Mouse (Mus musculus) limb, embryonic 10.5 days (tissue): ENCODE results near the gene Cdcp2. TPM values are rescaled to one million over a fixed set of nuclear protein-coding genes. Genes with fewer than 3 reads are reported as not detected.

Experiments
- DNase-seq: peaks from one replicate; pipeline ENCODE4 v3.0.0-alpha.2; 2017; ENCODE audit warnings: low spot score
- H3K27ac ChIP-seq: fragments of 300-500 bp; sonication (generic); 2 replicates; pipeline ENCODE4 v1.5.1; 2016; ENCODE audit warnings: mild to moderate bottlenecking
- H3K27me3 ChIP-seq: fragments of 300-500 bp; sonication (generic); 2 replicates; pipeline ENCODE4 v1.6.1; 2016; ENCODE audit warnings: low read depth, mild to moderate bottlenecking; ENCODE audit not compliant: poor library complexity, severe bottlenecking
- H3K36me3 ChIP-seq: fragments of 300-500 bp; sonication (generic); 2 replicates; pipeline ENCODE4 v1.6.1; 2016; ENCODE audit warnings: mild to moderate bottlenecking, moderate library complexity
- H3K4me1 ChIP-seq: fragments of 300-500 bp; sonication (generic); 2 replicates; pipeline ENCODE4 v1.6.1; 2016
- H3K4me3 ChIP-seq: fragments of 300-500 bp; sonication (generic); 2 replicates; pipeline ENCODE4 v1.5.1; 2016; ENCODE audit warnings: mild to moderate bottlenecking, moderate library complexity
- H3K9me3 ChIP-seq: fragments of 300-500 bp; sonication (generic); replicated peaks from 2 replicates; pipeline ENCODE4 v1.6.1; 2016; ENCODE audit warnings: mild to moderate bottlenecking
- WGBS: fragments of 180-500 bp; shearing (Covaris S2); methylation state at CpG from one replicate; pipeline ENCODE4 v1.1.7; 2016; 5-methylcytosine and 5-hydroxymethylcytosine counted together
- polyA plus RNA-seq: library from polyadenylated mRNA; unstranded; fragments of >200 nt; fragmentation: Nextera tagmentation; extraction: Ambion mirVana; gene quantifications from 2 replicates; pipeline ENCODE4 v1.2.1, GENCODE M21; 2016

The Cdcp2 gene
- polyA plus RNA-seq, 1 experiment from 2014 or later, result not detected

GRCm38 (mm10) chr4:107067151-107067840 is 29.4 kb upstream of the Cdcp2 start:
- Histone ChIP-seq H3K4me1 (peaks cover 20% of the 10 kb centered on the region), H3K9me3 (no peaks in the 10 kb centered on the region), H3K27ac (peak overlapping the region; percentile 90), H3K27me3 (no peaks in the 10 kb centered on the region), H3K4me3 (peak overlapping the region; percentile 93), H3K36me3 (peaks cover 27% of the 10 kb centered on the region)
- DNase-seq, result no peak
- 6% methylated on average over 33 of the region's 33 CpGs for WGBS

- H3K27ac ChIP-seq, result no peak overlapping the region
- no peak overlapping the region for H3K4me3 ChIP-seq
- peaks cover 6% of the 10 kb centered on the region for H3K4me1 ChIP-seq
- H3K9me3 ChIP-seq, result no peaks in the 10 kb centered on the region
- H3K27me3 ChIP-seq, result no peaks in the 10 kb centered on the region
- 88% methylated on average over 9 of the region's 9 CpGs for WGBS
- no peak for DNase-seq
- H3K36me3 ChIP-seq, result peaks cover 4% of the 10 kb centered on the region; the same call in 1 of the 2 replicates
Measured at GRCm38 (mm10) chr4:107072343-107072742, 24.3 kb upstream of the Cdcp2 start.

- Histone ChIP-seq H3K9me3 (no peaks in the 10 kb centered on the region), H3K27me3 (no peaks in the 10 kb centered on the region), H3K4me3 (no peak overlapping the region), H3K4me1 (0 out of 2 replicates have a peak, but pooled peaks cover 2% of the 10 kb centered on the region), H3K36me3 (peaks cover 4% of the 10 kb centered on the region), H3K27ac (no peak overlapping the region)
- no peak for DNase-seq
- 81% methylated on average over 5 of the region's 5 CpGs for WGBS
Measured at GRCm38 (mm10) chr4:107075456-107075855, 21.2 kb upstream of the Cdcp2 start.

- Histone ChIP-seq H3K36me3 (peaks cover 4% of the 10 kb centered on the region), H3K27me3 (no peaks in the 10 kb centered on the region), H3K27ac (no peak overlapping the region), H3K9me3 (no peaks in the 10 kb centered on the region), H3K4me1 (peaks cover 19% of the 10 kb centered on the region), H3K4me3 (no peak overlapping the region)
- WGBS, result 85% methylated on average over 4 of the region's 4 CpGs
- DNase-seq, result no peak
Measured at GRCm38 (mm10) chr4:107078894-107079293, 17.8 kb upstream of the Cdcp2 start.

GRCm38 (mm10) chr4:107079716-107080115 is 17.0 kb upstream of the Cdcp2 start:
- no peak overlapping the region for H3K27ac ChIP-seq
- no peaks in the 10 kb centered on the region for H3K27me3 ChIP-seq
- no peaks in the 10 kb centered on the region; the same call in none of the 2 replicates for H3K36me3 ChIP-seq
- no peaks in the 10 kb centered on the region for H3K9me3 ChIP-seq
- no peak for DNase-seq
- H3K4me1 ChIP-seq, result peaks cover 27% of the 10 kb centered on the region
- no peak overlapping the region for H3K4me3 ChIP-seq

GRCm38 (mm10) chr4:107082185-107082584 is 14.5 kb upstream of the Cdcp2 start:
- Histone ChIP-seq H3K27me3 (no peaks in the 10 kb centered on the region), H3K4me1 (peaks cover 39% of the 10 kb centered on the region), H3K9me3 (no peaks in the 10 kb centered on the region), H3K4me3 (no peak overlapping the region), H3K27ac (no peak overlapping the region), H3K36me3 (no peaks in the 10 kb centered on the region; the same call in none of the 2 replicates)
- DNase-seq, result no peak
- WGBS, result 95% methylated on average over 3 of the region's 3 CpGs

- Histone ChIP-seq H3K27me3 (no peaks in the 10 kb centered on the region), H3K9me3 (no peaks in the 10 kb centered on the region), H3K4me3 (no peak overlapping the region), H3K36me3 (no peaks in the 10 kb centered on the region; the same call in none of the 2 replicates), H3K4me1 (peaks cover 39% of the 10 kb centered on the region), H3K27ac (peak overlapping the region; percentile 76)
- WGBS, result 93% methylated on average over 4 of the region's 4 CpGs
- no peak for DNase-seq
Measured at GRCm38 (mm10) chr4:107083126-107083525, 13.6 kb upstream of the Cdcp2 start.

GRCm38 (mm10) chr4:107084343-107084742 is 12.3 kb upstream of the Cdcp2 start:
- 58% methylated on average over 1 of the region's 1 CpGs for WGBS
- Histone ChIP-seq H3K36me3 (no peaks in the 10 kb centered on the region; the same call in none of the 2 replicates), H3K27me3 (no peaks in the 10 kb centered on the region), H3K9me3 (no peaks in the 10 kb centered on the region), H3K27ac (peak overlapping the region; percentile 76), H3K4me3 (no peak overlapping the region), H3K4me1 (peaks cover 44% of the 10 kb centered on the region)
- no peak for DNase-seq

GRCm38 (mm10) chr4:107084858-107085257 is 11.8 kb upstream of the Cdcp2 start:
- Histone ChIP-seq H3K36me3 (no peaks in the 10 kb centered on the region; the same call in 1 of the 2 replicates), H3K9me3 (no peaks in the 10 kb centered on the region), H3K4me3 (peak overlapping the region; percentile 11), H3K4me1 (peaks cover 44% of the 10 kb centered on the region), H3K27ac (peak overlapping the region; percentile 76), H3K27me3 (no peaks in the 10 kb centered on the region)
- WGBS, result 13% methylated on average over 6 of the region's 6 CpGs
- peak; percentile 47 for DNase-seq

- DNase-seq, result no peak
- H3K4me3 ChIP-seq, result no peak overlapping the region
- H3K27me3 ChIP-seq, result no peaks in the 10 kb centered on the region
- no peaks in the 10 kb centered on the region for H3K9me3 ChIP-seq
- H3K36me3 ChIP-seq, result no peaks in the 10 kb centered on the region
- peak overlapping the region; percentile 68 for H3K27ac ChIP-seq
- H3K4me1 ChIP-seq, result peaks cover 56% of the 10 kb centered on the region
- 83% methylated on average over 14 of the region's 14 CpGs for WGBS
Measured at GRCm38 (mm10) chr4:107091696-107092095, 5.0 kb upstream of the Cdcp2 start.

- Histone ChIP-seq H3K27me3 (no peaks in the 10 kb centered on the region), H3K9me3 (no peaks in the 10 kb centered on the region), H3K36me3 (no peaks in the 10 kb centered on the region), H3K27ac (peak overlapping the region; percentile 75), H3K4me1 (peaks cover 77% of the 10 kb centered on the region), H3K4me3 (no peak overlapping the region)
- DNase-seq, result peak; percentile 56
- WGBS, result 73% methylated on average over 16 of the region's 16 CpGs
Measured at GRCm38 (mm10) chr4:107094484-107095187, 2.1 kb upstream of the Cdcp2 start.

GRCm38 (mm10) chr4:107096043-107096442 is 648 bp upstream of the Cdcp2 start:
- peaks cover 77% of the 10 kb centered on the region for H3K4me1 ChIP-seq
- no peak for DNase-seq

GRCm38 (mm10) chr4:107097871-107098270 is 1.2 kb downstream of the Cdcp2 start:
- H3K4me3 ChIP-seq, result no peak overlapping the region
- peak overlapping the region; percentile 72 for H3K27ac ChIP-seq
- peaks cover 71% of the 10 kb centered on the region for H3K4me1 ChIP-seq

More at GRCm38 (mm10) chr4:107096043-107096442, 648 bp upstream of the Cdcp2 start:
- Histone ChIP-seq H3K9me3 (no peaks in the 10 kb centered on the region), H3K36me3 (no peaks in the 10 kb centered on the region), H3K27me3 (no peaks in the 10 kb centered on the region), H3K27ac (peak overlapping the region; percentile 72), H3K4me3 (no peak overlapping the region)
- WGBS, result 55% methylated on average over 6 of the region's 6 CpGs

More at GRCm38 (mm10) chr4:107097871-107098270, 1.2 kb downstream of the Cdcp2 start:
- H3K27me3 ChIP-seq, result no peaks in the 10 kb centered on the region
- no peaks in the 10 kb centered on the region for H3K36me3 ChIP-seq
- DNase-seq, result peak; percentile 41
- H3K9me3 ChIP-seq, result no peaks in the 10 kb centered on the region
- WGBS, result 29% methylated on average over 15 of the region's 15 CpGs
